Mouse (Mus musculus): ENCODE results near the gene Gatad1. TPM values are rescaled to one million over a fixed set of nuclear protein-coding genes. Genes with fewer than 3 reads are reported as not detected.

Gene Gatad1
- 95.5 TPM for polyA plus RNA-seq (2015; fragmentation: Illumina TruSeq; extraction: RNeasy Lipid Tissue Mini Kit (QIAGEN cat#74804); ENCODE audit: insufficient read depth, low replicate concordance)

DNA sequence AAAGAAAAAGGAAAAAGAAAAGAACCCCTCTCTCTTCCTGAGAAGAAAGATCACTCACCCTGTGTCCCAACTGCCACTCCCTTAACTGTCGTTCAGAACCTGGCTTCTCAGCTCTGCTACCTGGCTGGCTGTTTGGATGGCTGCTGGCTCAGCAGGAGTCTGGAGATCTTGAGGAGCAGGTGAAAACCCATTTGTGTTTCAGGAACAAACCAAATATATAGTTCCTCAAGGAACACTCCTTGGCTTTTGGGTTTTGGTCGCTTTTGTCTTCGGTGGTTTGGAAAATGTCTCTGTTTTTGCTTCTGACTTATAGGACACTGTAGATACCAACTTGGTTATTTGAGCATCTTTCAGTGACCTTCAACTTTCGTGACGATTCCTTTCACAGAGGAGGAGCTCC lies at the start of gene Gatad1:
Gene Gatad1 (minus strand): TSS at position 101 of the 400 bp plus-strand sequence.

GRCm38 (mm10) chr5:3650881-3651280 lies 6.1 kb downstream of the Gatad1 start, which contains the start of gene Tmbim7:
Gene Tmbim7 (plus strand): TSS chr5:3651181.

DNA sequence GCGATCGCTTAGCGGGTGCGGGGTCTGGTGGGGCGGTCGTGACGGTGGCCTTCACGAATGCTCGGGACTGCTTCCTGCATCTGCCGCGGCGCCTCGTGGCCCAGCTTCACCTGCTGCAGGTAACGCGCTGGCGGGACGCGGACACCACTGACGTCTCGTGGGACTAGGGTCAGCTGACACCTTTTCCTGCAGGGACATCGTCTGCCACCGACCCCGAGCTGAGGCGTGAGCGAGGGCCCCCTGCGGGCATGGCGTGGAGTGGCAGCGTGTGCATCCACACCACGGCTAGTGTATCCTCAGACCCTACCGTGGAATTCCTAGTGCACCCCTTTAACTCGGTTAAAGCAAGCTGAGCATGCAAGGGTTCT lies 60.6 kb downstream of the Gatad1 start, which contains the start of gene Rbm48:
Gene Rbm48 (minus strand): TSS at position 187 of the 368 bp plus-strand sequence.

GRCm38 (mm10) chr5:3595693-3596398 lies 61.1 kb downstream of the Gatad1 start, which contains the start of gene Pex1:
Gene Pex1 (plus strand): TSS chr5:3596066.

Other genes with a start within 250 kb of the Gatad1 start
- gene Fam133b, start 113.4 kb downstream of the Gatad1 start, polyA plus RNA-seq (2015; fragmentation: Illumina TruSeq; extraction: RNeasy Lipid Tissue Mini Kit (QIAGEN cat#74804); ENCODE audit: insufficient read depth, low replicate concordance), result 55.7 TPM
- 8.0 TPM for gene 1700109H08Rik, start 85.6 kb downstream of the Gatad1 start, polyA plus RNA-seq (2015; fragmentation: Illumina TruSeq; extraction: RNeasy Lipid Tissue Mini Kit (QIAGEN cat#74804); ENCODE audit: insufficient read depth, low replicate concordance)
- gene Pex1, start 61.1 kb downstream of the Gatad1 start, polyA plus RNA-seq (2015; fragmentation: Illumina TruSeq; extraction: RNeasy Lipid Tissue Mini Kit (QIAGEN cat#74804); ENCODE audit: insufficient read depth, low replicate concordance), result 29.2 TPM
- gene Rbm48, start 60.6 kb downstream of the Gatad1 start, polyA plus RNA-seq (2015; fragmentation: Illumina TruSeq; extraction: RNeasy Lipid Tissue Mini Kit (QIAGEN cat#74804); ENCODE audit: insufficient read depth, low replicate concordance), result 21.6 TPM
- not detected for gene Tmbim7, start 6.0 kb downstream of the Gatad1 start, polyA plus RNA-seq (2015; fragmentation: Illumina TruSeq; extraction: RNeasy Lipid Tissue Mini Kit (QIAGEN cat#74804); ENCODE audit: insufficient read depth, low replicate concordance)
- 34.6 TPM for gene Ankib1, start 145.7 kb upstream of the Gatad1 start, polyA plus RNA-seq (2015; fragmentation: Illumina TruSeq; extraction: RNeasy Lipid Tissue Mini Kit (QIAGEN cat#74804); ENCODE audit: insufficient read depth, low replicate concordance)
- gene Krit1, start 146.0 kb upstream of the Gatad1 start, polyA plus RNA-seq (2015; fragmentation: Illumina TruSeq; extraction: RNeasy Lipid Tissue Mini Kit (QIAGEN cat#74804); ENCODE audit: insufficient read depth, low replicate concordance), result 95.5 TPM
- gene Lrrd1, start 188.0 kb upstream of the Gatad1 start, polyA plus RNA-seq (2015; fragmentation: Illumina TruSeq; extraction: RNeasy Lipid Tissue Mini Kit (QIAGEN cat#74804); ENCODE audit: insufficient read depth, low replicate concordance), result not detected
- gene Mterf1a, start 236.7 kb upstream of the Gatad1 start, polyA plus RNA-seq (2015; fragmentation: Illumina TruSeq; extraction: RNeasy Lipid Tissue Mini Kit (QIAGEN cat#74804); ENCODE audit: insufficient read depth, low replicate concordance), result 20.9 TPM

Data from spleen, adult 10 weeks (tissue).